Mouse (Mus musculus): ENCODE results near the gene Slc19a3. TPM values are rescaled to one million over a fixed set of nuclear protein-coding genes. Genes with fewer than 3 reads are reported as not detected.
A peak's percentile ranks its signal among the peaks of the same experiment; 100 is the strongest.

Gene Slc19a3
- polyA plus RNA-seq (2012; rRNA removed): 0.12 and 0.60 TPM in 2 replicates

DNA sequence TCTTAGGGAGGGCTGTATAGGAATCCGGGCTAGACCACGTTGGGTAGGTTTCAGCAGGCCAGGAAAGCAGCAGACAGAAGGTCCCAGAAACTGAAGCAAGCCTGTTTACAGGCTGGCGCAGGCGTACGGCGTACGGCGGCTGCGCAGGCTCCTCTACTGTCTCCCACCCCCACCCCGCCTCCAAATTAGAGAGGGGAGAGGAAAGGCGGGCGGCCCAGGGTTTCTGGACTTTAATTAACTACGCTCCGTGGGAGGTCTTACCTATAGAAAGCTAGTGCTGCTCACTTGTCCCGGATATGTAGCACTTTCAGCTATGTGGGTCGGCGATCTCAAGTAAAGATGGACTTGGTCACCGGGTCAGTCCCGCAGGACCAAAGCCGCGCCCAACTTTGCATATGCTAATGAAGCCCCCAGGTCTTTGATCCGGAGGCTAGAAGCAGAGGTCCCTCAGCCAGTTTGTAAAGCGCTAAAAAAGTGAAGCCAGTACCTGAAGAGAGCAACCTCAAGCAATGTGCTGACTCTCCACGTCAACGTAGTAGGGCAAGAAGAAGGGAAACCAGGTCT is at the start of gene Slc19a3:
Gene Slc19a3, minus strand, starts transcription at position 340 of the 564 bp plus-strand sequence.
- WGBS: 3% methylated on average over 25 of the region's 25 CpGs
- DNase-seq (ENCODE audit: low read depth, low spot score): no peak

- no peak for DNase-seq (ENCODE audit: low read depth, low spot score)
Measured at GRCm38 (mm10) chr1:83084790-83085189, 46.5 kb upstream of the Slc19a3 start.

DNA sequence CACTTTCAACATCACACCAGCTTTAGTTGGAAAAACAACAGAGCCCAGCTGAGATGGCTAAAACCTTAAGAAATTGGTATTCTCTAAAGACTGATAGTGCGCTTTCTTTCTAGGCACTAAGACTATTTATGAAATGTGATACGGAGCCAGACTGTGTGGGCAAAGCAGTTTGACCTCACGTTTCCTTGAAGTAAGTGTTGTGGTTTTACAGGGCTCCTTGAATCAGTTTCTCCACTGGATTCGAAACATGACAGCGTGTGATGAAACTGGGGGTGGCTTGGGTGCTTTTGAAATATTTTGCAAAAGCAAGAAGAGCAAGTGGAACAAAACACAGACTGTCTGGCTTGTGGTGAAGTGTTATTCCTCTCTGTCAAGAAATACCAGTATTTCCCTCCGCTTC is 38.8 kb upstream of the Slc19a3 start:
- DNase-seq (ENCODE audit: low read depth, low spot score): no peak
- 77% methylated on average over 6 of the region's 6 CpGs for WGBS

More at GRCm38 (mm10) chr1:83084790-83085189, 46.5 kb upstream of the Slc19a3 start:
- WGBS: 53% methylated on average over 2 of the region's 2 CpGs

DNA sequence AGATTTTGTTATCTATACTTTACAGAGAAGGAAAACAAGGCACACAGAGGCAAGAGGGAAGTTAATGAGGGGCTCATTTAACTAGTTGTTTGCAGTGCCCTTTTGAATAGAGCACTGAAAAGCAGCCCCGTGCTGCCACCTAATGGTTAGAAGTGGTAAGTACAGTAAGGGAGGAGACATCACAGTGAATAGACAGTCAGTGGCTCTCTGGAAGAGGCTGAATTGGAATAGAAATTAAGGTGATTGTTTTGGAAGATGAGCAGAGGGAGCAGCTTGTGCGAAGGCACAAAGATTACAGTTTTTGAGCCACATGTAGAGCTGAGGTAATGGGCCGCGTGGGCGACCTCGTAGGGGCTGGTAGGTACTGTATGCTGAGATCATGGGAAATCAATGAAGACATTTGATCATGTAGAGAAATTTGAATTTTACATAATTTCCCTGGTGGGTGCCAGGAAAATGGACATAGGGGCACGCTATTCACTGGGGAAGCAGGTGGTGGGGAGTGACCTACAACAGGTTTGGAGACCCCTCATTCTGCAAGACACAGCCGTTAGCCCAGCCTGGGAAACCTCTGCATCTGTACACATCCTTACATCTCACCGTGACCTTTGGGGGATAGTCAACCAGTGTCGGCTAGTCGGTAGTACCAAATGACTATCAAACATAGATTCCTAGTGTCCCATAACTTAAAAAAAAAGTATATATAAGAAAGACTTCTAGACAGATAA is 38.1 kb upstream of the Slc19a3 start:
- WGBS: 62% methylated on average over 11 of the region's 11 CpGs
- DNase-seq (ENCODE audit: low read depth, low spot score): peak; percentile 13

GRCm38 (mm10) chr1:83075526-83076189 is 37.4 kb upstream of the Slc19a3 start:
- DNase-seq (ENCODE audit: low read depth, low spot score): no peak
- 52% methylated on average over 15 of the region's 15 CpGs for WGBS

DNA sequence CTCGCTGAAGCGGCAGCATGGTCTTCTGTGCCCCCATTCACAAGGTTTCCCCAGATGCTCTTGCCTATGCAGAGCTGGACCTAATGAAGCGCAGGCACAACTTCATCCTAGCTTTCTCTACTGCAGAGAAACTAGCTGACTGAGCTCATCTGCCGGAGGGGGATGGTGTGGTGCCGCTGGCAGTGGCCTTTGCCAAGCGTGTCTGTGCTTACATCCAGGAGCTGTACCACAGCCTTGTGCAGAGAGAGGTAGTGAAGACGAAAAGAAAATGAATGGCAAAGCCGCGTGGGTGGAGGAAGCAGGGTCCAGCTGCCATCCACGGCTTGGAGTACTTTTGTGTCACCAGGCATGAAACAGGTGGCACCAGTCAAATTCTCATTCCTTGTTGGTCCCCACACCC is 29.0 kb upstream of the Slc19a3 start:
- DNase-seq (ENCODE audit: low read depth, low spot score): no peak
- WGBS: 86% methylated on average over 10 of the region's 10 CpGs

GRCm38 (mm10) chr1:83066577-83066976 is 28.3 kb upstream of the Slc19a3 start:
- no peak for DNase-seq (ENCODE audit: low read depth, low spot score)
- 89% methylated on average over 4 of the region's 4 CpGs for WGBS

- 9% methylated on average over 3 of the region's 3 CpGs for WGBS
- DNase-seq (ENCODE audit: low read depth, low spot score): peak; percentile 36
Measured at GRCm38 (mm10) chr1:83064851-83065250, 26.6 kb upstream of the Slc19a3 start.

DNA sequence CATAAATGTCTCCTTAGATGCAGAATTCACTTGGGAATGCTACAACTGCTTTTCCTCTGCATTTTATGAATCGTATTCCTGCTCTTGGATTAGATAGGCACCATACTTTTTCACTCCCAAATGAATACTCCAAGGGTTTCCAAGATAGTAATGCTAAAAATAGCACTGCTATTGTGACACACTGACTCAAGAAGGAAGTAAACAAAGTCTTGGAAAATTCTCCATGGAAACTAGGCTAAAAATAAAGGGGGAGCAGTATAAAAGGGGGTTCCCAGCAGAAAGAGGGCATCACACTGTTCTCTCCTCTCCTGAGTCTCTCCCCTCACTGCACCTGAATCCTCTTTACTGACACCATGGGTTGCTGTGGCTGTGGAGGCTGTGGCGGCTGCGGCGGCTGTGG is 22.4 kb upstream of the Slc19a3 start, which contains the start of gene Krtap28-13:
Gene Krtap28-13, plus strand, starts transcription at position 288 of the 400 bp plus-strand sequence.
- WGBS: 86% methylated on average over 4 of the region's 4 CpGs
- no peak for DNase-seq (ENCODE audit: low read depth, low spot score)

GRCm38 (mm10) chr1:83059278-83059677 is 21.0 kb upstream of the Slc19a3 start, which contains the start of gene A030005K14Rik:
Gene A030005K14Rik (minus strand): TSS chr1:83059378.
- 84% methylated on average over 9 of the region's 9 CpGs for WGBS
- no peak for DNase-seq (ENCODE audit: low read depth, low spot score)

DNA sequence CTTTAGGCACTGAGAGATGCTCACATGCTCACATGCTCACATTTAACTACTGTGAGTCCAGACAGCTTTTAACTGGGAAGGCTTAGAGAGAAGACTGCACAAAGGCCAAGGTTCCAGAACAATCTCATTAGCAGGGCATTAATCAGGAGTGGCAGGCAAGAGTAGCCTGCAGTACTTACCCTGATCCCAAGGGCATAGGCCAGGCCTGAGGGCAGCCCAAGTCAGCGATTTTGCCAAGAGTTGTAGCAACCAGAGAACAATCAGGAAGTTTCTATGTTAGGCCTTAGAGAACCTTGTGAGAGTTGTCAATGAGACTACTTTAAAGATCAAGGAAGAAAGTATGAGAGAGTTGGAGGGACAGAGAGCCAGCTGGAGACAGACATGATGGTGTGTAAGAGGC is 20.2 kb upstream of the Slc19a3 start:
- WGBS: 60% methylated on average over 1 of the region's 1 CpGs

DNA sequence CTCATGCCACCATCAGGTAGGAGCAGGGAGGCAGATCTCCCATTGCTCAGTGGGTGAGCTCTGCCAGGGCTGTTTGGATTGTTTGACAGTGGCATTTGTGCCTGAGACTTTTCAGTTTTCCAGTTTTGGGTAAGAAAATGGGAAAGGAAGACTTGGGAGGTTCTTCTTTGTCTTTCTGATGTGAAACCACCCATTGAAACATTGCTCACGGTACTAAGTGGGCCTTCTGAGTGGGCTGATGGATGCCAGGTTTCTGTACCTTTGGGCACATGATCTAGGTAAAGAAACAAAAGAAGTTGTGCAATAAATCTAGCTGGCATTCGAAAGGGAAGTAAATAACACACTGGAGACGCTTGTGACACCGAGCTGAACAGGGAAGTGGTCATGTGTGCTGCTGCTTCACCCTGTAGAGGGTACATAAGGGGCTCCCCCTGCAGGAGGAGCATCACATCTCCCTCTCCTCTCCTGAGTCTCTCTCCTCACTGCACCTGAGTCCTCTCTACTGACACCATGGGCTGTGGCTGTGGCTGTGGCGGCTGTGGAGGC is 6.7 kb upstream of the Slc19a3 start, which contains the start of gene Gm47969:
Gene Gm47969, plus strand, starts transcription at position 51 of the 546 bp plus-strand sequence.
- 36% methylated on average over 5 of the region's 5 CpGs for WGBS
- DNase-seq (ENCODE audit: low read depth, low spot score): no peak

More for the DNA sequence above, 20.2 kb upstream of the Slc19a3 start:
- no peak for DNase-seq (ENCODE audit: low read depth, low spot score)

- WGBS: 79% methylated on average over 2 of the region's 2 CpGs
- DNase-seq (ENCODE audit: low read depth, low spot score): no peak
Measured at GRCm38 (mm10) chr1:83042380-83042779, 4.1 kb upstream of the Slc19a3 start, which contains the start of gene Krtap28-10. Gene Krtap28-10 (minus strand): TSS chr1:83042480.

DNA sequence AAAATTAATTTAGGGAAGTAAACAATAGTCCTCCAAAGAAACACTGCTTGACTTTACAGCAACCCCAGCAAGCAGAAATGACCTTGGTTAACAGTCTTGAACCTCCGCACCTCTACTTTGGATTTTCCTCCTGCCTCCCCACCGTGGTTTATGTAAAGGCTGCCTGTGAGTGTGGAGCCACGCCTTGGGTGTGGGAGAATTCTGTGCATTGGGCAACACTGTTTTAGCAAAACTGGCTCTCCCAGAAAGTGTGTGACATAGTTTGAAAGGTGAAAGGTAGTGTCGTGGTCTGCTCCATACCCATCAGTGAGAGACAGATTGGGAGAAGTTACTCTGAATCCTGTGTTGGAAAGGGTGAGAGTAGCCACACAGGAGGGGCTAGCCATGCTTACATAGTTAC is 832 bp upstream of the Slc19a3 start:
- 43% methylated on average over 4 of the region's 4 CpGs for WGBS
- no peak for DNase-seq (ENCODE audit: low read depth, low spot score)

GRCm38 (mm10) chr1:83036892-83037667 is 1.2 kb downstream of the Slc19a3 start:
- no peak for DNase-seq (ENCODE audit: low read depth, low spot score)
- 86% methylated on average over 11 of the region's 11 CpGs for WGBS

DNA sequence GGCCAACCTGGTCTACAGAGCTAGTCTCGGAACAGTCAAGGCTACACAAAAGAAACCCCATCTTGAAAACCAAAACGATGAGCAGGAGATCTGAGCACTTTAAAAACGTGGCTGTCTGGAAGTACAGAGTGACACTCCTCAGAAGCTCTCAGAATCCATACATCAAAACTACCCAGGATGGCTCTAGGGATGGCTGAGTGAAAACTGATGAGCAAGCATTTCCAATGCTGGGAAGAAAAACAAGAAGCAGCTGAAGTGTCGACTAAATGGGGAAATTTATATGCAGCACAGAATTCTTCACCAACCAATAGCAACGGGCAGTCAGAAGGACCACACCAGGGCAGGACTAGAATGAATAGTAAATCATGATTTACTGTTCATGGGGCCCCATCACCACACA is 3.7 kb downstream of the Slc19a3 start:
- WGBS: 66% methylated on average over 5 of the region's 5 CpGs
- no peak for DNase-seq (ENCODE audit: low read depth, low spot score)

DNA sequence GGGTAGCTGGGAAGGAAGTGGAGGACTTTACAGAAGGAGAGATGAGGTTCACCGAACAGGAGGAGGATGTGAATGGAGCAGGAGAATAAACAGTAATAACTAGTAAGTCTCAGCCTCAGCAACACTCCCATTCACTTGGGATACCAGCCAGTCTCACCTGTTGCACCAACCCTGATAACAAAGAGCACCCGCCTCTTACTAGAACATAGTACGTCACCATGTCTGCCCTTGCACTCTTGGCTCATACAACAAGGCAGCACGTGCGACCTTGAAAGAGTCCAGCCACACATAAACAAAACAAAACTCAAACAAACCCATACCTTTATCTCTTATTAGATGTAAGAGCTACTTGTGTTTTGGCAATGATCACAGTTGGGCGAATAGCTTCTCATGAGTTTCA is 5.7 kb downstream of the Slc19a3 start:
- WGBS: 65% methylated on average over 6 of the region's 6 CpGs
- DNase-seq (ENCODE audit: low read depth, low spot score): no peak

DNA sequence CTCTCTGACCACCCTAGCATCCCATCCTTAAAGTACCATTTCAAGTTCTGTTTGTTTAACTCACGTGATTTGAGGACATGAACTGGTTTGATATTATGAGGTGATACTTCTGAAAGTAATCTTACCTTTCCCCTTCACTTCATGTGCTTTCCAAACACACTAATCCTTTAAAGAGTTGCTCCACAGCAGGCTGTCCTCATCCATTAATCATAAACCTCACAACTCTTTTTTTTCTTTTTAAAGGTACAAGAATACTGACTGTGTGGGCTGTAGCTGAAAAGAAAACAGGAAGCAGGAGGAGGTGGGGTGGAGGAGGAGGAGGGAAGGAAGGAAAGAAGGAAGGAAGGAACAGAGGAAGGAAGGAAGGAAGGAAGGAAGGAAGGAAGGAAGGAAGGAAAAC is 6.3 kb downstream of the Slc19a3 start:
- no peak for DNase-seq (ENCODE audit: low read depth, low spot score)
- WGBS: 26% methylated on average over 1 of the region's 1 CpGs

- 23% methylated on average over 1 of the region's 1 CpGs for WGBS
- no peak for DNase-seq (ENCODE audit: low read depth, low spot score)
Measured at GRCm38 (mm10) chr1:83016556-83016955, 21.7 kb downstream of the Slc19a3 start.

All from large intestine, adult 2 months (tissue).